Mouse (Mus musculus): ENCODE results near the gene Pcdh15. TPM values are rescaled to one million over a fixed set of nuclear protein-coding genes. Genes with fewer than 3 reads are reported as not detected.

The Pcdh15 gene
- total RNA-seq, 4 experiments from 2014 or later = 8.6 to 10.2 (median 9.6) TPM

GRCm38 (mm10) chr10:74591799-74592198 lies 1492.7 kb downstream of the Pcdh15 start:
- no peak for DNase-seq

GRCm38 (mm10) chr10:74607683-74608082 lies 1508.5 kb downstream of the Pcdh15 start:
- no peak for DNase-seq

- DNase-seq = no peak
Measured at GRCm38 (mm10) chr10:74621837-74622236, 1522.7 kb downstream of the Pcdh15 start.

- DNase-seq = no peak
Measured at GRCm38 (mm10) chr10:74625715-74626114, 1526.6 kb downstream of the Pcdh15 start.

- DNase-seq = no peak
Measured at GRCm38 (mm10) chr10:74626596-74626995, 1527.5 kb downstream of the Pcdh15 start.

GRCm38 (mm10) chr10:74631314-74631713 lies 1532.2 kb downstream of the Pcdh15 start:
- no peak for DNase-seq

GRCm38 (mm10) chr10:74637040-74637439 lies 1537.9 kb downstream of the Pcdh15 start:
- no peak for DNase-seq

- no peak for DNase-seq
Measured at GRCm38 (mm10) chr10:74642125-74642524, 1543.0 kb downstream of the Pcdh15 start.

- no peak for DNase-seq
Measured at GRCm38 (mm10) chr10:74663171-74663570, 1564.0 kb downstream of the Pcdh15 start.

GRCm38 (mm10) chr10:74680016-74680491 lies 1580.9 kb downstream of the Pcdh15 start:
- no peak for DNase-seq

GRCm38 (mm10) chr10:74680559-74680958 lies 1581.4 kb downstream of the Pcdh15 start:
- no peak for DNase-seq
